Mouse (Mus musculus) granulocyte monocyte progenitor cell, adult 5-6 weeks (primary cell): ENCODE data around the gene Olfr8. TPM values are rescaled to one million over a fixed set of nuclear protein-coding genes. Genes with fewer than 3 reads are reported as not detected.
"Not testable (repeated sequence)": the region's sequence is repeated elsewhere in the genome, so short reads cannot be mapped to it uniquely, and the experiment has no call there.

Experiments
- ATAC-seq: replicated peaks from 2 replicates; pipeline ENCODE4 v1.8.0; 2016; ENCODE audit warnings: mild to moderate bottlenecking, moderate TSS enrichment, inconsistent platforms; ENCODE audit not compliant: poor library complexity, severe bottlenecking
- total RNA-seq, 2 experiments: library from RNA; stranded (forward) in 1 of 2; stranded (reverse) in 1 of 2; fragments of 200-712, 200-1000 nt in 1 of 2; fragments of >200 nt in 1 of 2; fragmentation: Nextera tagmentation in 1 of 2; gene quantifications; 2 replicates each; pipeline ENCODE4 v1.2.3; 2014 to 2017

Gene Olfr8
- not detected in 2 replicates for total RNA-seq (2014; fragmentation: Nextera tagmentation)
- total RNA-seq (2017) = not detected in 2 replicates

- not testable (repeated sequence) for ATAC-seq
Measured at GRCm38 (mm10) chr10:78950336-78950735, at the start of gene Olfr8. Gene Olfr8, plus strand, starts transcription at chr10:78950636.

GRCm38 (mm10) chr10:78912871-78913270 lies 37.6 kb upstream of the Olfr8 start, which contains the start of gene Olfr1354:
Gene Olfr1354, plus strand, starts transcription at chr10:78913171.
- not testable (repeated sequence) for ATAC-seq

GRCm38 (mm10) chr10:78963009-78963408 lies 12.6 kb downstream of the Olfr8 start, which contains the start of gene Olfr1353:
Gene Olfr1353, plus strand, starts transcription at chr10:78963309.
- ATAC-seq = not testable (repeated sequence)

- ATAC-seq = no peak
Measured at GRCm38 (mm10) chr10:78980750-78981149, 30.3 kb downstream of the Olfr8 start, which contains the start of gene Olfr1352. Gene Olfr1352, plus strand, starts transcription at chr10:78981050.

Other genes starting within 250 kb of the Olfr8 start
- gene Casp14, start 232.3 kb upstream of the Olfr8 start, total RNA-seq (2014; fragmentation: Nextera tagmentation) = not detected in 2 replicates
- not detected in 2 replicates for gene Casp14, start 232.3 kb upstream of the Olfr8 start, total RNA-seq (2017)
- not detected in 2 replicates for gene Ccdc105, start 197.6 kb upstream of the Olfr8 start, total RNA-seq (2014; fragmentation: Nextera tagmentation)
- not detected in 2 replicates for gene Ccdc105, start 197.6 kb upstream of the Olfr8 start, total RNA-seq (2017)
- gene Slc1a6, start 170.1 kb upstream of the Olfr8 start, total RNA-seq (2014; fragmentation: Nextera tagmentation) = not detected in 2 replicates
- not detected in 2 replicates for gene Slc1a6, start 170.1 kb upstream of the Olfr8 start, total RNA-seq (2017)
- not detected in 2 replicates for gene Olfr1356, start 98.5 kb upstream of the Olfr8 start, total RNA-seq (2014; fragmentation: Nextera tagmentation)
- not detected in 2 replicates for gene Olfr1356, start 98.5 kb upstream of the Olfr8 start, total RNA-seq (2017)
- gene Olfr1355, start 75.1 kb upstream of the Olfr8 start, total RNA-seq (2014; fragmentation: Nextera tagmentation) = not detected in 2 replicates
- gene Olfr1355, start 75.1 kb upstream of the Olfr8 start, total RNA-seq (2017) = not detected in 2 replicates
- not detected in 2 replicates for gene Olfr1354, start 37.5 kb upstream of the Olfr8 start, total RNA-seq (2014; fragmentation: Nextera tagmentation)
- not detected in 2 replicates for gene Olfr1354, start 37.5 kb upstream of the Olfr8 start, total RNA-seq (2017)
- gene Olfr1353, start 12.7 kb downstream of the Olfr8 start, total RNA-seq (2014; fragmentation: Nextera tagmentation) = not detected in 2 replicates
- gene Olfr1353, start 12.7 kb downstream of the Olfr8 start, total RNA-seq (2017) = not detected in 2 replicates
- gene Olfr1352, start 30.4 kb downstream of the Olfr8 start, total RNA-seq (2014; fragmentation: Nextera tagmentation) = not detected in 2 replicates
- gene Olfr1352, start 30.4 kb downstream of the Olfr8 start, total RNA-seq (2017) = not detected in 2 replicates
- not detected in 2 replicates for gene Olfr1351, start 61.8 kb downstream of the Olfr8 start, total RNA-seq (2014; fragmentation: Nextera tagmentation)
- not detected in 2 replicates for gene Olfr1351, start 61.8 kb downstream of the Olfr8 start, total RNA-seq (2017)
- gene Olfr57, start 78.1 kb downstream of the Olfr8 start, total RNA-seq (2014; fragmentation: Nextera tagmentation) = not detected in 2 replicates
- not detected in 2 replicates for gene Olfr57, start 78.1 kb downstream of the Olfr8 start, total RNA-seq (2017)
- 14.4 and 18.0 TPM in 2 replicates for gene 2610008E11Rik, start 147.0 kb downstream of the Olfr8 start, total RNA-seq (2014; fragmentation: Nextera tagmentation)
- gene 2610008E11Rik, start 147.0 kb downstream of the Olfr8 start, total RNA-seq (2017) = 13.9 and 18.0 TPM in 2 replicates
- gene Vmn2r80, start 198.1 kb downstream of the Olfr8 start, total RNA-seq (2014; fragmentation: Nextera tagmentation) = not detected in 2 replicates
- not detected in 2 replicates for gene Vmn2r80, start 198.1 kb downstream of the Olfr8 start, total RNA-seq (2017)